Mouse (Mus musculus): ENCODE measurements around the gene Lrrk2. TPM values are rescaled to one million over a fixed set of nuclear protein-coding genes. Genes with fewer than 3 reads are reported as not detected.
"Not testable (repeated sequence)": the region's sequence is repeated elsewhere in the genome, so short reads cannot be mapped to it uniquely, and the experiment has no call there.

Gene Lrrk2
- polyA plus RNA-seq, 1 experiment = not detected

- TF ChIP-seq TAL1 (IDR thresholded peaks at IDR 0.05; ENCODE audit: low read length) (no peak), GATA1 (IDR thresholded peaks at IDR 0.05; ENCODE audit: low read length) (no peak)
- Histone ChIP-seq H3K9me3 (ENCODE audit: control insufficient read depth, low read length) (no peaks in the 10 kb centered on the region), H3K4me1 (ENCODE audit: control insufficient read depth) (no peaks in the 10 kb centered on the region), H3K36me3 (ENCODE audit: control insufficient read depth) (no peaks in the 10 kb centered on the region), H3K4me3 (replicated peaks) (no peak overlapping the region), H3K27me3 (ENCODE audit: control insufficient read depth) (no peaks in the 10 kb centered on the region)
Measured at GRCm38 (mm10) chr15:91754546-91754945, 81.6 kb downstream of the Lrrk2 start.

DNA sequence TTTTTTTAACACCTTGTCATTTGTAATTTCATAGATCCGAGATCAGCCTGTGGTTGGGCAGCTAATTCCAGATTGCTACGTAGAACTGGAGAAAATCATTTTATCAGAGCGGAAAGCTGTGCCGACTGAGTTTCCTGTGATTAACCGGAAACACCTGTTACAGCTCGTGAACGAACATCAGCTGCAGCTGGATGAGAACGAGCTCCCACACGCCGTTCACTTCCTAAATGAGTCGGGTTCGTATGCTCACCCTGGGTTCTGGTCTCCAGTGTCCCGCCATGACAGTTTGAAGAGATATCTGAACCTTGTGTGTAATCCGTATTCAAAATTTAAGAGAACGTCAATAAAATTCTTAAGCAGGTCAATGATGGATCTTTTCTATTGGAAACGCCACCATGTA lies 82.8 kb downstream of the Lrrk2 start:
- Histone ChIP-seq H3K9me3 (ENCODE audit: control insufficient read depth, low read length) (no peaks in the 10 kb centered on the region), H3K36me3 (ENCODE audit: control insufficient read depth) (no peaks in the 10 kb centered on the region), H3K27me3 (ENCODE audit: control insufficient read depth) (no peaks in the 10 kb centered on the region), H3K4me1 (ENCODE audit: control insufficient read depth) (no peaks in the 10 kb centered on the region), H3K4me3 (replicated peaks) (no peak overlapping the region)
- no peak for TF ChIP-seq TAL1 (IDR thresholded peaks at IDR 0.05; ENCODE audit: low read length)
- no peak for TF ChIP-seq GATA1 (IDR thresholded peaks at IDR 0.05; ENCODE audit: low read length)

DNA sequence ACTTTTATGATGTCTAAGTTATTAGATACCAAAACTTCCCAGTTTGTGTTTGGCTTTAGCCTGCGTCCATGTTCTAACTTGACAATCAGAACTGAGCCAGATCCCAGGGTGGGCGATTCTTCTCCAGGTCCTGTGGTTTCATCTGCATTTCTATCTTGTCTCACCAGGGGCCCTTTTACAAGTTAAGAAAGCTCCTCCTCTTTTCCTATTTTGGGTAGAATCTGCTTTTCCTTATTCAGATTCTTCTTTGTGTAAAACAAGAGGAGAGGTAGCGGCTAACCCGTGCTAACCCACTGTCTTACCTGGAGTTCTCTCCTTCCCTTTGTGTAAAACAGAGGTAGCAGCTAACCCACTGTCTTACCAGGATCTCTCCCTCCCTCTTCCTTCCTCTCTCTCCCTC lies 99.1 kb downstream of the Lrrk2 start:
- Histone ChIP-seq H3K4me3 (replicated peaks) (no peak overlapping the region), H3K9me3 (ENCODE audit: control insufficient read depth, low read length) (no peaks in the 10 kb centered on the region), H3K4me1 (ENCODE audit: control insufficient read depth) (no peaks in the 10 kb centered on the region), H3K27me3 (ENCODE audit: control insufficient read depth) (no peaks in the 10 kb centered on the region), H3K36me3 (ENCODE audit: control insufficient read depth) (no peaks in the 10 kb centered on the region)
- TF ChIP-seq TAL1 (IDR thresholded peaks at IDR 0.05; ENCODE audit: low read length) = no peak
- no peak for TF ChIP-seq GATA1 (IDR thresholded peaks at IDR 0.05; ENCODE audit: low read length)

- peaks cover 16% of the 10 kb centered on the region for H3K9me3 ChIP-seq (ENCODE audit: control insufficient read depth, low read length)
- H3K36me3 ChIP-seq (ENCODE audit: control insufficient read depth) = no peaks in the 10 kb centered on the region
- no peaks in the 10 kb centered on the region for H3K4me1 ChIP-seq (ENCODE audit: control insufficient read depth)
- H3K27me3 ChIP-seq (ENCODE audit: control insufficient read depth) = no peaks in the 10 kb centered on the region
- no peak for TF ChIP-seq GATA1 (IDR thresholded peaks at IDR 0.05; ENCODE audit: low read length)
- TF ChIP-seq TAL1 (IDR thresholded peaks at IDR 0.05; ENCODE audit: low read length) = no peak
- H3K4me3 ChIP-seq (replicated peaks) = no peak overlapping the region
Measured at GRCm38 (mm10) chr15:91779166-91779565, 106.2 kb downstream of the Lrrk2 start.

DNA sequence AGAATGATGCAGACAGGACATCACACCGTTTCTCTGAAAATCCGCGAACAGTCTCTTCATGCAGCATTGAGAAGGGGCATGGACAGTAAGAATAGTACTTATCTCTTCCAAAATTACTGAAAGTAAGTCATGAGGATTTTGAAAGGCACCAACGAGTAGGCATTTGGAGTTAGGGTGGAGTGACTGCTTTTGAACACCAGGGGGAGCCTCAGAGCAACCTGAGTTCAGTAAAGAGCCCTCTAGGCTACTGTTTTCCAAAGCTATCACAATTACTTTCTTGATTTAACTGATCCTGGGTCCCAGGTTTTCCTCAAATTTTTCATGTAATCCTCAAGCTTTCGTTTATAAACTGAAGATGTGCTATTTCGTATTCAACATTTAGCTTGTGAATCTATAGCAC lies 108.2 kb downstream of the Lrrk2 start:
- Histone ChIP-seq H3K4me1 (ENCODE audit: control insufficient read depth) (no peaks in the 10 kb centered on the region), H3K36me3 (ENCODE audit: control insufficient read depth) (no peaks in the 10 kb centered on the region), H3K9me3 (ENCODE audit: control insufficient read depth, low read length) (peaks cover 25% of the 10 kb centered on the region), H3K4me3 (replicated peaks) (no peak overlapping the region), H3K27me3 (ENCODE audit: control insufficient read depth) (no peaks in the 10 kb centered on the region)
- TF ChIP-seq GATA1 (IDR thresholded peaks at IDR 0.05; ENCODE audit: low read length) (no peak), TAL1 (IDR thresholded peaks at IDR 0.05; ENCODE audit: low read length) (no peak)

- no peaks in the 10 kb centered on the region for H3K36me3 ChIP-seq (ENCODE audit: control insufficient read depth)
- H3K9me3 ChIP-seq (ENCODE audit: control insufficient read depth, low read length) = peaks cover 28% of the 10 kb centered on the region
- H3K27me3 ChIP-seq (ENCODE audit: control insufficient read depth) = no peaks in the 10 kb centered on the region
- no peaks in the 10 kb centered on the region for H3K4me1 ChIP-seq (ENCODE audit: control insufficient read depth)
- H3K4me3 ChIP-seq (replicated peaks) = no peak overlapping the region
- no peak for TF ChIP-seq TAL1 (IDR thresholded peaks at IDR 0.05; ENCODE audit: low read length)
Measured at GRCm38 (mm10) chr15:91788338-91788737, 115.4 kb downstream of the Lrrk2 start.

DNA sequence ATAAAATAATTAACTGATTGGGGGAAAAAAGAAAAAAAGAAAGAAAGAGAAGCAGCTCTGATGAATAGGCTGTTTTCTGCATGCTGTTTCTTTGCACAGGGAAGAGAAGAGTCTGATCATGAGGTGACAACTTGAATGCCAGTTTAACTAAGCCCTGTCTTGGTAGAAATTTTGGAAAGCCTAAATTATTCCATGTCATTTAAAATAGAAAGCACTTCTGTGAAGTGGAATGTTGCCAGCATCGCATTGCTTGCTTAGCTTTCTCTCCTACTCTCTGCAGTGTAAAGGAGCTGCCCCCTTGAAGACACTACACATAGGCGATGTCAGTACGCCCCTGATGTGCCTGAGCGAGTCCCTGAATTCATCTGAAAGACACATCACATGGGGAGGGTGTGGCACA lies 133.5 kb downstream of the Lrrk2 start:
- no peak for TF ChIP-seq TAL1 (IDR thresholded peaks at IDR 0.05; ENCODE audit: low read length)
- no peak for TF ChIP-seq GATA1 (IDR thresholded peaks at IDR 0.05; ENCODE audit: low read length)
- Histone ChIP-seq H3K36me3 (ENCODE audit: control insufficient read depth) (no peaks in the 10 kb centered on the region), H3K27me3 (ENCODE audit: control insufficient read depth) (no peaks in the 10 kb centered on the region), H3K4me3 (replicated peaks) (no peak overlapping the region), H3K9me3 (ENCODE audit: control insufficient read depth, low read length) (peaks cover 2% of the 10 kb centered on the region; the same call in 1 of the 2 replicates), H3K4me1 (ENCODE audit: control insufficient read depth) (no peaks in the 10 kb centered on the region)

DNA sequence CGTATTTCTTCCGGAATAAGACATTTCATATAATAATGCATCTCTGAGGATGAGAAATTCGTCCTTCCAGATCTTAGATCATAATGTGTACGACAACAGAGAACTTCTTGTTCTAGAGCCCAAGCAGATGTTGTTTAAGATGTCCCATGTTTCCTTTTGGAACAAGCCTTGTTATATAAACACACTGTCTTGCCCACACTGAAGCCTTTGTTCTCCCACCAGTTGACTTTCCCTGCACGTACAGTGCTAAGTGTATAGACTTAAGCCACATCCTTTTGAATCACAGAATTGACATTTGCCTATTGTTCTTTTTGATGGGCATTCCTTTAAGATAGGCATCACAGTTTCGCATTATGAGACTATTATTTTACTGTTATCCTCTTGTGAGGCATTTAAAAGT lies 162.3 kb downstream of the Lrrk2 start:
- no peak overlapping the region for H3K4me3 ChIP-seq (replicated peaks)
- no peaks in the 10 kb centered on the region for H3K27me3 ChIP-seq (ENCODE audit: control insufficient read depth)
- TF ChIP-seq GATA1 (IDR thresholded peaks at IDR 0.05; ENCODE audit: low read length) (no peak), TAL1 (IDR thresholded peaks at IDR 0.05; ENCODE audit: low read length) (no peak)
- H3K4me1 ChIP-seq (ENCODE audit: control insufficient read depth) = no peaks in the 10 kb centered on the region
- peaks cover 16% of the 10 kb centered on the region for H3K9me3 ChIP-seq (ENCODE audit: control insufficient read depth, low read length)
- H3K36me3 ChIP-seq (ENCODE audit: control insufficient read depth) = no peaks in the 10 kb centered on the region

- Histone ChIP-seq H3K4me1 (ENCODE audit: control insufficient read depth) (no peaks in the 10 kb centered on the region), H3K9me3 (ENCODE audit: control insufficient read depth, low read length) (peaks cover 18% of the 10 kb centered on the region), H3K27me3 (ENCODE audit: control insufficient read depth) (no peaks in the 10 kb centered on the region), H3K4me3 (replicated peaks) (no peak within 1 kb of the TSS), H3K36me3 (ENCODE audit: control insufficient read depth) (no peaks in the 10 kb centered on the region)
- TF ChIP-seq TAL1 (IDR thresholded peaks at IDR 0.05; ENCODE audit: low read length) (no peak), GATA1 (IDR thresholded peaks at IDR 0.05; ENCODE audit: low read length) (no peak)
Measured at GRCm38 (mm10) chr15:91837965-91838364, 165.0 kb downstream of the Lrrk2 start, which contains the start of gene Smgc. Gene Smgc (plus strand): TSS chr15:91838265.

- H3K4me3 ChIP-seq (replicated peaks); H3K4me1 ChIP-seq (ENCODE audit: control insufficient read depth); H3K27me3 ChIP-seq (ENCODE audit: control insufficient read depth); H3K36me3 ChIP-seq (ENCODE audit: control insufficient read depth): not testable (repeated sequence)
- H3K9me3 ChIP-seq (ENCODE audit: control insufficient read depth, low read length) = peaks cover 11% of the 10 kb centered on the region; the same call in 1 of the 2 replicates
Measured at GRCm38 (mm10) chr15:91864130-91864529, 191.2 kb downstream of the Lrrk2 start.

Other genes starting within 250 kb of the Lrrk2 start
- gene Slc2a13, start 99.9 kb upstream of the Lrrk2 start, polyA plus RNA-seq (2012) = 0.06 TPM in 1 of 2 replicates, not detected in the other
- gene Smgc, start 165.1 kb downstream of the Lrrk2 start, polyA plus RNA-seq (2012) = not detected in 2 replicates

Data from erythroblast, embryonic 14.5 days (primary cell).